In genomic region chr14:54960769-54961168, GRCm38 (mm10) we compare ENCODE assay signal across 18 mouse cellular contexts. TPM values are rescaled to one million over a fixed set of nuclear protein-coding genes. Genes with fewer than 3 reads are reported as not detected.
DNase-seq lines count a peak whose midpoint lies in the region; ATAC-seq and TF ChIP-seq lines count a peak whose summit lies in the region.
"Had no signal": no experiment of that assay in that cellular context is flagged by ENCODE, and none has a peak within 500 bp of the region (broad histone marks: within the 10 kb centered on the region; RNA-seq: fewer than 3 reads in every experiment).

No protein-coding gene starts in this region.

- DNase-seq in heart, adult 9 months (ENCODE audit: low spot score in 2 of 2) = no peak
- DNase-seq in thymus, adult 2 months = peak; percentile 11
- DNase-seq in thymus, adult 18-20 months = no peak
- DNase-seq in layer of hippocampus, postnatal 10 days (ENCODE audit: low spot score in 2 of 2) = peak; percentile 39 to 41
- DNase-seq in thymus, postnatal 4 days = peak; percentile 44
- DNase-seq in urinary bladder, postnatal 25 days (ENCODE audit: low spot score) = no peak
- DNase-seq in testis, postnatal 14 days (ENCODE audit: low spot score) = no peak
- DNase-seq: cerebellum, postnatal 36 days; gastrocnemius, postnatal 25 days; kidney, postnatal 36 days had no signal

- no peaks in the 10 kb centered on the region; the same call in 1 of the 2 replicates for H3K27me3 ChIP-seq in heart, embryonic 11.5 days (ENCODE audit: control insufficient read depth, insufficient read depth, low read length)
- H3K27me3 ChIP-seq in thymus, adult 2 months (ENCODE audit: control insufficient read depth, insufficient read depth, low read length) = no peaks in the 10 kb centered on the region
- H3K27me3 ChIP-seq: limb, embryonic 15.5 days; midbrain, embryonic 15.5 days had no signal

- no peak for TF ChIP-seq POLR2A in thymus, adult 2 months (IDR thresholded peaks at IDR 0.05; ENCODE audit: control insufficient read depth, extremely low read depth, insufficient read depth, low read length, poor library complexity)

- peak overlapping the region; percentile 95 for H3K27ac ChIP-seq in heart, embryonic 11.5 days (ENCODE audit: low read depth, low read length)
- no peak overlapping the region for H3K27ac ChIP-seq in thymus, adult 2 months (ENCODE audit: control insufficient read depth, insufficient read depth, low read length)
- H3K27ac ChIP-seq: forebrain, embryonic 10.5 days; limb, embryonic 15.5 days; midbrain, embryonic 15.5 days had no signal

- H3K4me2 ChIP-seq in heart, embryonic 11.5 days = peak overlapping the region; percentile 66
- H3K4me2 ChIP-seq: limb, embryonic 15.5 days; midbrain, embryonic 15.5 days had no signal

- no peak for TF ChIP-seq CTCF in thymus, adult 2 months (IDR thresholded peaks at IDR 0.05; ENCODE audit: borderline replicate concordance, control insufficient read depth, extremely low read depth, insufficient read depth, low read length, poor library complexity)

- ATAC-seq in heart, embryonic 11.5 days (replicated peaks; ENCODE audit: insufficient number of reproducible peaks, low FRiP score, low TSS enrichment) = no peak
- ATAC-seq: activated CD4-positive, CD25-positive, alpha-beta regulatory T cell, adult 4 months; intestine, embryonic 16.5 days; lung, postnatal 0 days; midbrain, embryonic 15.5 days had no signal

- no peaks in the 10 kb centered on the region for H3K9me3 ChIP-seq in heart, embryonic 11.5 days (replicated peaks; ENCODE audit: control insufficient read depth, low read length)
- H3K9me3 ChIP-seq: forebrain, embryonic 10.5 days; limb, embryonic 15.5 days; midbrain, embryonic 15.5 days had no signal

- 41% methylated on average over 10 of the region's 10 CpGs for WGBS in heart, embryonic 11.5 days (ENCODE audit: insufficient replicate concordance)
- WGBS in thymus, adult 2 months = 41% methylated on average over 10 of the region's 10 CpGs

- peaks cover 2% of the 10 kb centered on the region; the same call in 1 of the 2 replicates for H3K36me3 ChIP-seq in heart, embryonic 11.5 days (ENCODE audit: control insufficient read depth, insufficient read depth, low read length)
- no peaks in the 10 kb centered on the region for H3K36me3 ChIP-seq in thymus, adult 2 months (ENCODE audit: control insufficient read depth, insufficient read depth, low read length)
- H3K36me3 ChIP-seq: forebrain, embryonic 10.5 days; limb, embryonic 15.5 days; midbrain, embryonic 15.5 days had no signal

- H3K4me1 ChIP-seq in heart, embryonic 11.5 days (ENCODE audit: control insufficient read depth, insufficient read depth, low read length) = no peaks in the 10 kb centered on the region
- no peaks in the 10 kb centered on the region for H3K4me1 ChIP-seq in thymus, adult 2 months (replicated peaks; ENCODE audit: control insufficient read depth, insufficient read depth, low read length)
- H3K4me1 ChIP-seq: limb, embryonic 15.5 days; midbrain, embryonic 15.5 days had no signal

- peak overlapping the region; percentile 86 for H3K9ac ChIP-seq in heart, embryonic 11.5 days (ENCODE audit: low read depth, low read length)
- H3K9ac ChIP-seq: limb, embryonic 15.5 days; midbrain, embryonic 15.5 days had no signal

- peak overlapping the region; percentile 51 for H3K4me3 ChIP-seq in heart, embryonic 11.5 days (ENCODE audit: low read depth, low read length)
- no peak overlapping the region for H3K4me3 ChIP-seq in thymus, adult 2 months (ENCODE audit: control insufficient read depth, insufficient read depth, low read length)
- H3K4me3 ChIP-seq: forebrain, embryonic 10.5 days; limb, embryonic 15.5 days; midbrain, embryonic 15.5 days had no signal

RNA-seq across cellular contexts. Expression of gene Myh6, which starts 6.0 kb away (rescaled TPM):
- polyA plus RNA-seq in heart, embryonic 11.5 days (2014; fragmentation: Nextera tagmentation; extraction: Ambion mirVana) = 2,306 and 2,903 TPM in 2 replicates
- polyA plus RNA-seq in thymus, adult 2 months (2012; rRNA removed) = 13.4 and 159 TPM in 2 replicates
- total RNA-seq in layer of hippocampus, postnatal 10 days (2021) = 1 to 10 TPM; 3.1 to 4.9 TPM
- total RNA-seq: neutrophil, adult 5-6 weeks had no signal
- polyA plus RNA-seq: activated CD4-positive, CD25-positive, alpha-beta regulatory T cell, adult 4 months had no signal

RNA-seq across cellular contexts. Expression of gene Gm17428, which starts 16.0 kb away (rescaled TPM):
- not detected in 2 replicates for polyA plus RNA-seq in heart, embryonic 11.5 days (2014; fragmentation: Nextera tagmentation; extraction: Ambion mirVana)
- polyA plus RNA-seq in thymus, adult 2 months (2012; rRNA removed) = not detected in 2 replicates
- total RNA-seq in layer of hippocampus, postnatal 10 days (2021) = not detected
- total RNA-seq: gastrocnemius, postnatal 25 days; neutrophil, adult 5-6 weeks had no signal
- polyA plus RNA-seq: activated CD4-positive, CD25-positive, alpha-beta regulatory T cell, adult 4 months; forebrain, embryonic 10.5 days; intestine, embryonic 16.5 days; limb, embryonic 15.5 days; lung, postnatal 0 days; midbrain, embryonic 15.5 days had no signal

RNA-seq across cellular contexts. Expression of gene Cmtm5, which starts 24.7 kb away (rescaled TPM):
- polyA plus RNA-seq in heart, embryonic 11.5 days (2014; fragmentation: Nextera tagmentation; extraction: Ambion mirVana) = 0.49 and 0.90 TPM in 2 replicates
- 0.67 and 0.92 TPM in 2 replicates for polyA plus RNA-seq in thymus, adult 2 months (2012; rRNA removed)
- total RNA-seq in layer of hippocampus, postnatal 10 days (2021) = 10 to 100 TPM; 33.5 to 37.0 TPM
- total RNA-seq: neutrophil, adult 5-6 weeks had no signal

RNA-seq across cellular contexts. Expression of gene Il25, which starts 28.3 kb away (rescaled TPM):
- not detected in 2 replicates for polyA plus RNA-seq in heart, embryonic 11.5 days (2014; fragmentation: Nextera tagmentation; extraction: Ambion mirVana)
- polyA plus RNA-seq in thymus, adult 2 months (2012; rRNA removed) = 0.11 and 0.50 TPM in 2 replicates
- total RNA-seq in layer of hippocampus, postnatal 10 days (2021) = not detected
- total RNA-seq: gastrocnemius, postnatal 25 days; neutrophil, adult 5-6 weeks had no signal
- polyA plus RNA-seq: activated CD4-positive, CD25-positive, alpha-beta regulatory T cell, adult 4 months; forebrain, embryonic 10.5 days; intestine, embryonic 16.5 days; limb, embryonic 15.5 days; lung, postnatal 0 days had no signal

RNA-seq across cellular contexts. Expression of gene Myh7, which starts 33.7 kb away (rescaled TPM):
- polyA plus RNA-seq in heart, embryonic 11.5 days (2014; fragmentation: Nextera tagmentation; extraction: Ambion mirVana) = 3,446 and 4,122 TPM in 2 replicates
- polyA plus RNA-seq in thymus, adult 2 months (2012; rRNA removed) = 0.23 and 0.96 TPM in 2 replicates
- total RNA-seq in layer of hippocampus, postnatal 10 days (2021) = 1 to 10 TPM; 4.4 to 7.4 TPM
- total RNA-seq: neutrophil, adult 5-6 weeks had no signal
- polyA plus RNA-seq: activated CD4-positive, CD25-positive, alpha-beta regulatory T cell, adult 4 months had no signal

Comparison
In these comparisons a context has a peak if more than half of its experiments do, and no peak if none do; other contexts are left out.
1. DNase-seq: peak in thymus, adult 2 months (single experiment), layer of hippocampus, postnatal 10 days (2 of 2) and thymus, postnatal 4 days (single experiment); none in heart, adult 9 months (0 of 2), thymus, adult 18-20 months (0 of 2), urinary bladder, postnatal 25 days (single experiment) and testis, postnatal 14 days (single experiment).
2. RNA of gene Myh6, which starts 6.0 kb away (polyA plus RNA-seq): 2,306 to 2,903 TPM in heart, embryonic 11.5 days; 13.4 to 159 TPM in thymus, adult 2 months; every median in the first group is over 10 times any median in the second.